Mouse (Mus musculus): ENCODE measurements around the gene Ghrl.
"Not testable (repeated sequence)": the region's sequence is repeated elsewhere in the genome, so short reads cannot be mapped to it uniquely, and the experiment has no call there.

Gene Ghrl

DNA sequence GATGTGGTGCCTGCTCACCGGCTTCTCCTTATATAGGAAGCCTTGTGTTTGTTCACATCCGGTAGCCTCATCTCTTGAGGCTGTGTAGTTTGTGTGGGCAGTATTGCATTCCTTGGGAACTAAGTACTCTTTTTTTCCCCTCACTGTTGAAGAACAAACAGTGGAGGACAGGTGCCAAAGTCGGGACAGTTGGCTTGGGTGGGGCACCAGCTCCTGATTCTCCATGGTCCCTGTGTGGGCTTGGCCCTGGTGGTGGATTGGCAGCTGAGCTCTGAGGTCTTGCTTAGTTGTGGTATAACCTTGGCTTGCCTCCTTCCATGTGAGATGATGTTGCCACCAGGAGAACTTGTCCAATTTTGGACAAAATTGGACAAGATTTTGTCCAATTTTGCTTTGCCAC is at the start of gene Ghrl:
Ghrl (minus strand) TSS at position 3 of the 400 bp plus-strand sequence.
- DNase-seq (ENCODE audit: low read depth, low spot score): no peak

DNA sequence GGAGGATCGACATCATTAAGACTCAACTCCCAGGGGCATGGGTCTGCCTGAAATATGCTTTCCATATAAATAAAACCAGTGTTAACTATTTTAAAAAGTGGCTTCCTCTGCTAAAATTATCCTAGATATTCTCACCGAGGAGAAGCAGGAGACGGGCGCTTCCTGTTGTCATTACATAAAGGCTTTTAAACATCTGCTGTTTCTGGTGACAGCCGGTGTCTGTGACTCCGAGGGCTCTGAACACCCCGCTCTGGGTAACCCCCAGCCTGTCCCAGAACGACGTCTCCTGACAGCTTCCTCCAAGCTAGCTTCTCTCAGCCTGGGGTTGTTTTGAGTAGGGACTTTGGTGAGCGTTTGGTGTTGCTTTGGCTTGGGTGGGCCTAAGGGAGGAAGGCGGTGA is 49.1 kb upstream of the Ghrl start:
- no peak for DNase-seq (ENCODE audit: low read depth, low spot score)

DNA sequence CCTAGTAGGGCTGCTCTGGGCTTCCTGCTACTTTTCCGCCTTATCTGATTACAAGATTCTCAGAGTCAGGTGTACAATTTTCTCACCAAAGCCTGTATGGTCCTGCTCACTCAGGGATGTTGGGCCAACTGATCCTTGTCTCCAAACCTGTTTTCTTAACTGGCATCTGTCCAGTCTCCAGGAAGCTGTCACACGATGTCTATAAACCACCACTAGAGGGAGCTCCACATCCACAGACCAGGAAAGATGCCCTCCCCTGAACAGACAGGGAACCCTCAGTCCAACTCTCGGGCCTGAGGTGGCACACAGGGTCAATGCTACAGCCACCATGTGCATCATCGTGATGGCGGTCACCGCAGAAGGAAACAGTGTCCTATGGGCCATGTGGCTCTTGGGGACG is 42.0 kb upstream of the Ghrl start:
- peak; percentile 53 for DNase-seq (ENCODE audit: low read depth, low spot score)

DNA sequence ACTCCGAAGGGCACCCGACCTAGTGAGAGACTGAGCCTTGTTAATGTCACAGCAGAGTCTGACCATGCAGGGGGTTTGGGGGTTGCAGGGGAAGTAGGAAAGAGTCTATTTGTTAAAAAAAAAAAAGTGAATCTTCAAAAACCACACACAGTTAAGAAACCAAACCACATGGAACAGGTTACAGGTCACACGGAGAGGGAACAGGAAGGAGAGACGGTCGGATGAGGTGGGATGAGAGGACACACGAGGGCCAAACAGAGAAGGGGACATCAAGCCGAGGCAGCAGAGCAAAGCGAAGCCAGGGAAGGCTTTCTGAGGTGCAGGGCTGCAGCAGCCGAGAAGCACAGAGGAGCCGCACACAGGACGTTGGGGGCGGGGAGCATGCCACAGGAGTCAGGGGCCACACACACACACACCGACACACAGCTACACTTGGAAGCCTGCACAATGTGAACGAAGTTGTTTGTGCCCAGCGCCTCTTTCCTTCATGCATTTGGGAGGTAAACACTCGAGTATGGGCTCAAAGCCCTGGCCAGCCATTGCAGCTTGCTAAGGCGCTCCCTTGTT is 29.5 kb upstream of the Ghrl start:
- no peak for DNase-seq (ENCODE audit: low read depth, low spot score)

DNA sequence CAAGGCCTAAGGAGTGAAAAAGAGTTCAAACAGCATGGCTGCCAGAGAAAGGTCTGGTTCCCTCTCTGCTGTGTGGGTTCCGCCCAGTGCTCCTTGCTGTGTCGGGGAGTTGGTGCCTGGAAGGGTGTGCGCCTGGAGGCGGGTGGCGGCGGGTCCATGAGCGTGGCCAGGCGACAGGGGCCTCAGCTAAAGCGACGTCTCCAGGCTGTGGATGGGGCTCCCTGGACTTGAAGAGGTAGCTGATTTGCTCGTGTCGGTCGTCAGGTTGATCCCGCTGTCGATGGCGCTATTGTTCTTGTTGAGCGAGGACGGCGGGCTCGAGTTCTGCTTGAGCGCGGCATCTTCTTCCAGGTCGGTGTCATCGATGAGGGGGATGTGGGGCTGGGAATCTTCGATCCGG is 28.7 kb upstream of the Ghrl start:
- DNase-seq (ENCODE audit: low read depth, low spot score): no peak

DNA sequence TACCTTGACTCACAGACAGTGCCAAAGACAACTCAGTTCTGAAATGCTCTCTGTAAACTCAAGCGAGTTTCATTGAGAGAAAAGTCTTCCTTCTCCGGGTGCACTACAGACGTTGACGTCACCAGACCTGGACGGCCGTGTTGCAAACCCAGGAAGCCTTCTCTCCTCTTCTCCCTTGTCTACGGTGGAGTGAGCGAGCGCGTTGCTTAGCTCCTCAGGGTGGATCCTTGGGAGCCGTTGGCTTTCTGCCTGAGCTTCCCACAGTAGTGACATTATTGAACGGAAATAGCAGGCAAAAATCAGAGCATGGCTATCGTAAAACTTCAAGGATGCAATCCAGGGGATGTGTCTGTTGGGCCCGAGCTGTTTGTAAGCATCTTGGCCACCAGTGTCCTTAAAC is 27.6 kb upstream of the Ghrl start:
- no peak for DNase-seq (ENCODE audit: low read depth, low spot score)

DNA sequence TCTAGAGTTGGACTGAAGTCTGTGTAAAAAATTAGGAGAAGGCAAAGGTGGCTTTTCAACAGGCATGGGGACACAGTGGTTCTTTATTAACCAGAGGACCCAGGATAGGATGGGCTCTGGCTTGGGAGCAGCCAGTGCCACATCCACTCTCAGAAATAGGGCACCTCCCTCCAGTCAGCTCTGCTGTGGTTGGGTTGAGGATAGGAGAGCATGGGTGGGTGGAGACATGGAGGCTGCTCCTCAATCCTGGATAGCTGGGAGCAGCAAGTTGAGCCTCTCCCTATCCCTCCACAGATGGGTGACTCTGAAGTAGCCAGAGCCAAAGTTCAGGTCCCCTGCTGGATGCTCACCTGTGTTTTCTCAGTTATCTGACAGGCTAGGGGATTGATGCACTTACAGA is 25.4 kb upstream of the Ghrl start:
- DNase-seq (ENCODE audit: low read depth, low spot score): no peak

DNA sequence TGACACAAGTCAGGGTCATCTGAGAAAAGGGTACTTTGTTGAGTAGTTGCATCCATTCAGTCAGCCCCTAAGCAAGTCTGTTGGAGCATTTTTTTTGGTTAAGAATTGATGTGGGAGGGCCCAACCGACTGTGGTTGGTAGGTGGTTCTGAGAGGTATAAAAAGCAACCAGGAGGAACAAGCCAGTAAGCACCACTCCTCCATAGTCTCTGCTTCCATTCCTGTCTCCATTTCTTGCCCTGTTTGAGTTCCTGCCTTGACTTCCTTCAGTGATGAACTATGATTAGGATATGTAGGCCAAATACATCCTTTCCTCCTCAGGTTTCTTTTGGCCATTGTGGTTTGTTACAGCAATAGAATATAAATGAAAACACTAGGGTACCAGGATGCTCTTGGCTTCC is 23.4 kb upstream of the Ghrl start:
- no peak for DNase-seq (ENCODE audit: low read depth, low spot score)

DNA sequence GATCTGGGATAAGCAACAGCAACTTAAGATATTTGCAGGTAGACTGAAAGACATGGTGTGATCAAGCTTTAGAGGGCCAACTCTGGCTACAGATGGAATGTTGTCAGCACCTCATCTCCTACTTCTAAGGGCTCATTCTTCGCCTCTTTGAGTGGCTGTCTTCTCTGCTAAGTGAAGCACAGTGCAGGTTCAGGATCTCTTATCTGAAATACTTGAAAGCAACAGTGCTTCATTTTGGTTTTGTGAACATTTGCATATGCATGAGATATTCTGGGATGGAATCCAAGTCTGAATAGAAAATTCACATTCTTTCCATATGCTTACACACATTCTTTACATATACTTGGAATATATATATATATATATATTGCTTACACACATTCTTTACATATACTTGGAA is 22.6 kb upstream of the Ghrl start:
- DNase-seq (ENCODE audit: low read depth, low spot score): no peak

DNA sequence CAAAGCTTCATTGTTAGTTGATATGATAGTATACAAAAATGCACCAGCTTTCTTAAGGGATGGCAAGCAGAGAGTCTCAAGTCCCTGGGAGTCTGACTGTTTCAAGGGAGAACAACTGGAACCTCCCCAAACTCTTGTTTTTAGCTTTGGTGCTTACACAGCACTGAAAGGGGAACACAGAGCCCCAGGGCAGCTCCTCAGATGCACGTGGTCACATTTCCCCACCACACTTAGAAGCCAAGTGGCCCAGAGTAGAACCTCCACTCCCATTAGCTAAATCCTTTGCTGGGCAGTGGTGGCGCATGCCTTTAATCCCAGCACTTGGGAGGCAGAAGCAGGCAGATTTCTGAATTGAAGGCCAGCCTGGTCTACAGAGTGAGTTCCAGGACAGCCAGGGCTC is 21.7 kb upstream of the Ghrl start:
- no peak for DNase-seq (ENCODE audit: low read depth, low spot score)

DNA sequence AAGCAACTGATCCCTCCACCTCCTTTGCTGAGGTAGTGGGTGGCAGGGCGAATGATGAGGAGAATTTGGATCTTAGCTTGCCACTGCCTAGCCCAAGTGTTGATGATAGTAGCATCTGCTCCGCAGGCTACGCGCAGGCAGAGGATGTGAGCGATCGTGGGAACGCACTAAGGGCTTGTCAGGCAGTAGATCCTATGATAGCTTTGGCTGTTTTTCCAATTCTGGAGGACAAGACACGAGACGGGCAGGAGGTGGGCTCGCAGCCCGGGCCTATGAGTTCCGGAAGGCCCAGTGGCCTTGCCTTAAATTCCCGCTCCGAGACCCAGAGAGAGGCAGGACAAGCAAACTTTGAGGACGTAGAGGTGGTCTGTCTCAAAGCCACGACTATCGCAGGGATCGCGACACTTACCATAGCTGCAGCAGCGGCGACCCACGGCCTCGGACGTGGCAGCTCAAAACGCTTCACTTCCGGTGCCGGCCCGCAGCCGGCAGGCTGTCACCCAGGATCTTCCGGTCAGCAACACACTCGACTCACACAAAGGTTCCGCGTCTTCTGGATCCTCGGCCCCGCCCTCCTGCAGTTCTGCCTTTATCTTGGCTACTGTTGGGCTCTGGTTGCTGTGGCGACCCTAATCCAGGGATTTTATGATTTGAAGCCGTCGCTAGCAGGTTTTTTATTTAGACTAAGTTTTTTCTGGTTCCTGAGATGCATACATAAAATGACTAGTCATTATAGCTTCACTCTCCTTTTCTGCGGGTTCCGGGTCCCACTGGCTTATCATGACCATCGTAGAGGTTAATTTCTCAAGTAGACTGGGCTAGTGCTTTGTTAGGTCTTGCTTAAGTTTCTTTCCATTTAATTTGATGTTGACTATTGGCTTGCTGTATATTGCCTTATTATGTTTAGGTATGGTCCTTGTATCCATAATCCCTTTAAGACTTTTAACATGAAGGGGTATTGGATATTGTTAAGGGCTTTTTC is 20.8 kb upstream of the Ghrl start, which contains the start of gene Sec13:
Sec13 (minus strand) TSS at position 508 of the 982 bp plus-strand sequence.
- peak; percentile 84 for DNase-seq (ENCODE audit: low read depth, low spot score)

DNA sequence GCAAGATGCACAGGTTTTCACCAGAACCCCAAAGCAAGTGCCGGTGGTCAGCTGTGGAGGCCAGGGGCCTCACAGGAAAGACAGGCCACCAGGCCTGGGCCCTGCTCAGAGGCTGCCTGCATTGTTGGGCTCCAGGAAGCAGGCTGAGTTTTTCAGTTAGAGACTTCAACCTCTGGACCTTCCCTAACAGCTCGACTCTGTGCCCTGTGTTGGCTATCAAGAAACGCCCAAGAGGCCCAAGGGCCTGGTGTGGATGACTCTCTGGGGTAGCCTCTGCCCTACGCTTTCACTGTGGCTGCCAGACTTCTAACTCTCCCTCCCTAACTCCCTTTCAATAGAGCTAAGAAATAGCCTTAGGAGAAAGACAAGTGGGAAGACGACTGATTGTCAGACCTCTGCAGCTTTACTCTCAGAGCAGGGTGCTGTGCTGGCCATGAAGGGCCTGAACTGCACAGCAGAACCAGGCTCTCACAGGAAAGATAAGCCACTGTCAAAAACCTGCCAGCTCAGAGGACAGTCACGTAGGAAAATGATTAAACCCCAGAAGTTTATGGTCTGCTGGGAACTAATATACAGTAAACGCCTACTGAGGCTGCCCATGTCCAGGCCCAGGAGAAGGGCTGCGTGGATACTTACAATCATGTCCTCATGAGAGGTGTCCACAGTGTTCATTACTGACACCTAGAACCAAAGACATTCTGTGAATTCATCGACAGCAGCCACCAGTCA is 17.8 kb upstream of the Ghrl start:
- no peak for DNase-seq (ENCODE audit: low read depth, low spot score)

DNA sequence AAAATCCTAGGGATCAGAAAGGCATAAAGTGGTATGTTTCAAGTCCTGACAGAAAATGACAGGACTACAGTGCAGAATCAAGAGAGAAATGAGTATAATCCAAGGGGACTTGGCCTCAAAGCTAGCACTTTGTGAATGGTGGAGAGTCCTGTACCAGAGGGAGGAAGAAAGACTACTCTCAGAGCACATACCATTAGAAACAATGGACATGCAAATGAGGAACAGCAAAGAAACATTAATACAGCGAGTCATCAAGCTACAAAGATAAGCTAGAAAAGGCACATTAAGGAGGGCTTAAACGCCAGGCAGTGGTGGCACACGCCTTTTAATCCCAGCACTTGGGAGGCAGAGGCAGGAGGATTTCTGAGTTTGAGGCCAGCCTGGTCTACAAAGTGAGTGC is 11.6 kb upstream of the Ghrl start:
- no peak for DNase-seq (ENCODE audit: low read depth, low spot score)

DNA sequence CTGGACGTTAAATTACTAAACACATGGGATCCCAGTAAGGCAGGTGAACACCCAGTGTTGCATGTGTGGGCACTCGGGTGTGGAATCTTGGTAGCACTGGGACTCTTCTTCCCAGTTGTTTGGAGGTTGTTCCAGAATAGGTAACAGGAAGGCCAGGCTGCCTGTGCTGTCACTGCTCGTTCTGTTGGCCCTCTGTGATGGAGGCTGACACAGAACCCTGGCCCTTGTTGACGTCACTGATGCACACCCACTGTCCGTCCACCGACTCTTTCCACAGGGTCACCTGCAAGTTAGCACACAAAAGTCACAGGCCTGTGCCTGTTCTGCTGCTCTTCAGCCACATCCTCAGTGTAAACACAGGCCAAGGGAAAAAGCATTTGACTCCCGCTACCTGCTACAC is 8.5 kb upstream of the Ghrl start:
- no peak for DNase-seq (ENCODE audit: low read depth, low spot score)

DNA sequence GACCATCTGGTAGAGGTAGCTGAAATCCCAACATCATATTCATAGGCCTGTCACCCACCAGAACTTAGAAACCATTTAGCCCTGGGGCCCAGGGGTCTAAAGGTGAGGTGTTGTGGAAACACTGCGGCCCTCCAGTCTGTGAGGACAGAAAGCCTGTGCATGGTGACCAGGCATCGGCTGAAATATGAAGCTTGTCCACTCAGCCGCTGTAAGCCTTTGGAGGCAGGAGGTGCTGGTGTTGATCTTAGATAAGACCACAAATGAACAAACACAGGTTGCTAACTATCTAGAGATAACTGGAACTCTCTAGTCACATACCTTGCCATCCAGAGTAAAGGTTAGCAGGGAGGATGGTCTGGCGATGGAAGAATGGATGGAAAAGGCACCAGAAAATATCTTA is 1.4 kb upstream of the Ghrl start:
- DNase-seq (ENCODE audit: low read depth, low spot score): no peak

DNA sequence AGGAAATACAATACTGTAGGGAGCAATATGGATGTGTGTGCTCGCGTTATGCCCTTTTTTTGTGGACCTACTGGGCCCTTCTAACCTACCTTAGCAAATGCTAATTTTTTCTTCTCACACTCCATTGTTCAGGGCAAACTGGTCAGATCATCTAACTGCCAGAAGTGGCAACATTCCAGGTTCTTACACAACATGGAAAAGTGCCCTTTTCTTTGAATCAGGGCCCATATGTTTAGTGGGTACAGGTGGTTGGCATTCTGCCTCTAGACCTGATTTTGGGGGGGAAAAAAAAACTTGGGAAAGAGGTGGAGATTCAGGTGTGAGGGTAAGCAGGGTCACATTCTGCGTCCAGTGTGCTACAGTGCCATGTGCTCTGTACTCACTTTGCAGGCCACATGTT is 2.1 kb downstream of the Ghrl start:
- DNase-seq (ENCODE audit: low read depth, low spot score): no peak

DNA sequence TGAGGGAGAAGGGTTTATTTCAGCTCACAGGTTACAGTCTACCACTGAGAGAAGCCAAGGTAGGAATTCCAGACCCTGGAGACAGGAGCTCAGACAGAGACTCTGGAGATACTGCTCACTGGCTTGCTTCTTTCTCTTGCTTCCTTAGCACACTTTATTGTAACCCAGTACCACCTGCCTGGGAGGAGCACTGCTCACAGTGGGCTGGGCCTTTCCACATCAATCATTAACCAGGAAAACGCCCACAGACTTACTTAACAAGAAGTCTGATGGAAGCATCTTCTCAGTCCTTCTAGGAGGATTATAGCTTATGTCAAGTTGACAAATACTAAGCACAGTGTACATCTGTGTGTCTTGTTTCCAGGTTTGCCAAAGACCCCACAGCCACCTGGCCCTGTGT is 4.9 kb downstream of the Ghrl start:
- no peak for DNase-seq (ENCODE audit: low read depth, low spot score)

DNA sequence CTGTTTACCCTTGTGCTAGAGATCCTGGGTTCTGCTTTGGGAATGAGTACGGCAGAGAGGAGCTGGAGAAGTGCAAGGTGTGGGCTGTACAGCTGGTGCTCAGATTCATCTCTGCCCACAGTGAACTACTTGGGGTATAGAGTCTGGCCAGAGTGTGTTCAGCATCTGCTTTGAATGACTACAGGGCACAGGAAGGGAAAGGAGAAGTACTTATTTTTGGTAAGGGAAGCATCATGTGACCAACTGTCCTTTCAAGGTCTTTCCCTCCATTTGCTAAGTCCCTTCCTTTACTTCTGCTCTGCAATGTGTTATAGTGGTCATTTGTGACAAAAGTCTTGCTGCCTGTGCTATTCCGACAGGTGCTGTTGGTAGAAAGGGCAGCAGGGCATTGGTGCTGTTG is 5.4 kb downstream of the Ghrl start:
- no peak for DNase-seq (ENCODE audit: low read depth, low spot score)

DNA sequence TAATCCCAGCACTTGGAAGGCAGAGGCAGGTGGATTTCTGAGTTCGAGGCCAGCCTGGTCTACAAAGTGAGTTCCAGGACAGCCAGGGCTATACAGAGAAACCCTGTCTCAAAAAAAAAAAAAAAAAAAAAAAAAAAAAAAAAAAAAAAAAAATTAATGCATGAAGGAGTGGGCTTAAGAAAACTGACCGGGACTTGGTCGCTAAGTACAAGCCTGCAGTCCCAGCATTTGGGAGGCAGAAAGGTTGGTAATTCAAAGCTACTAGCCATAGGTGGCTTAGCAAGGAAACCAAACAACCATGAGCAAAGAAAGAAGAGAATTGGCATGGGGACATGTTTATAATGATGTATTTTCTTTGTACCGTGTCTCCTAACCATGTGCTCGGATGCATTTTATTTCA is 6.3 kb downstream of the Ghrl start:
- DNase-seq (ENCODE audit: low read depth, low spot score): not testable (repeated sequence)

DNA sequence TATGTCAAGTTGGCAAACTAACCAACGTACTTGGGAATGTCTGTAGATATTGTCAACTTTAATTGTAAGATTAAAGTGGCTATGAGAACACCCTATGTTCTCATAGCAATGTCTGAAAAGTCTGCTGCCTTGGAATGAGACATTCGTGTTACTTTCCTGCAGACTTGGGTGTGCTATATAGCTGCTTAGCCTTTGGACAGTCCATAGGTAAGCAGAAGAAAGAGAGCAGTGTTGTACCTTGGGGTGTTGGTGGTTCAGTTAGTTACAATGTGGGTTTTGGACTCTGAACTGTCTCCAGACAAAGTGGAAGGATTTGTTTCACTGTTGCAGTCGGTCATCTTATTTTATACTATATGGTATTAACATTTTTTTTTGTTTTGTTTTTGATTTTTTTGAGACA is 7.0 kb downstream of the Ghrl start:
- no peak for DNase-seq (ENCODE audit: low read depth, low spot score)

DNA sequence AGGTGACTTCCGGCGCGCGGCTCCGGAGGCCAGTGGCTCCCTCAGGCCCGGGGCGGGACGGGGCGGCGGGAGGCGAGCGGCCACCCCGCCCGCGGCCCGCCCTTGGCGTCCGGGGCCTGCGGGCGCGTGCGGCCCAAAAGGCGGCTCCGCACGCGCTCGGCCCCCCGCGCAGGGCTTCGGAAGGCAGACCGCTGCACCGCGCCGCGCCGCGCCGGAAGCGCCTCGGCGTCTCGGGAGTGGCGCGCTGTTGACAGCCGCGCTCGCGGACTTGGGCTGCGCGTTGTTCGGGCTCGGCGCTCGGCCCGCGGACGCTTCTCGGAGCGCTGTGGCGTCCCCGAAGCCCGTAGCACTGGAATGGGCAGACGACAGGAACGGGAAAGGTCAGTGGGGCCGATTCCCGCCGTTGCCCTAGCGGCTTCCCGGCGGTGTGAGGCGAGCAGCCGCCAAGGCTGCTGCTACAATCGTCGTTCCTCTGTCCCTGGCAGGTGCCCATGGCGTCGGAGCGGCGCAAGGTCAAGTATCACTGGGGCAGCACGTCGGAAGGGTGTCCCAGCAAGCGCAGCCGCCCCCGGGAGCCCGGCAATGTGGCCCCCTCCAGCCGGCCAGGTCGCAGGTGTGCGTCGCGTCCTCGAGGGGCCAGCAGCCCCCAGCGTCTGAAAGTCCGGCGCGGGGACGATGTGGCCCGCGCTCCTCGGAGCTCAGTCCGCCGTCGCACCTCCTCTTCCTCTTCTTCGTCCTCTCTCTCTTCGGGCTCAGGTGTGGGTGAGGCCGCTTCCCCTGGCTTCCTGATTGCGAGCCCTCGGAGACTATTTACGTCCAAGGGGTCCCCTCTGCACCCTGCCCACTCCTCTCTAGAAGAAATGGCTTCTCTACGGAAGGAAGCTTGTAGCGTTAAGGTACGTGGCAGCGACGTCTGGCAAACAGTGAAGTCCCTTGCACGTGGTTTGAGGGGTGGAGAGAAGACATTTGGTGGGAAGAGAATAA is 22.2 kb downstream of the Ghrl start:
- DNase-seq (ENCODE audit: low read depth, low spot score): peak; percentile 20

All from embryo, embryonic 11.5 days (tissue).